Mouse (Mus musculus) hindbrain, embryonic 10.5 days (tissue): ENCODE data around the gene Plekhg3. TPM values are rescaled to one million over a fixed set of nuclear protein-coding genes. Genes with fewer than 3 reads are reported as not detected.
A peak's percentile ranks its signal among the peaks of the same experiment; 100 is the strongest.

ENCODE experiments used
- DNase-seq: peaks from one replicate; pipeline ENCODE4 v3.0.0-alpha.2; 2017; ENCODE audit warnings: low spot score
- H3K27ac ChIP-seq: fragments of 300-500 bp; sonication (generic); 2 replicates; pipeline ENCODE4 v1.5.1; 2016; ENCODE audit warnings: mild to moderate bottlenecking, moderate library complexity
- H3K27me3 ChIP-seq: fragments of 300-500 bp; sonication (generic); 2 replicates; pipeline ENCODE4 v1.6.1; 2016; ENCODE audit warnings: mild to moderate bottlenecking; ENCODE audit not compliant: poor library complexity, insufficient read depth, severe bottlenecking
- H3K36me3 ChIP-seq: fragments of 300-500 bp; sonication (generic); 2 replicates; pipeline ENCODE4 v1.6.1; 2016; ENCODE audit warnings: mild to moderate bottlenecking, moderate library complexity
- H3K4me1 ChIP-seq: fragments of 300-500 bp; sonication (generic); replicated peaks from 2 replicates; pipeline ENCODE4 v1.6.1; 2016; ENCODE audit warnings: mild to moderate bottlenecking
- H3K4me3 ChIP-seq: fragments of 300-500 bp; sonication (generic); 2 replicates; pipeline ENCODE4 v1.5.1; 2016; ENCODE audit warnings: mild to moderate bottlenecking, moderate library complexity
- H3K9me3 ChIP-seq: fragments of 300-500 bp; sonication (generic); 2 replicates; pipeline ENCODE4 v1.6.1; 2016; ENCODE audit warnings: mild to moderate bottlenecking, moderate library complexity
- WGBS: fragments of 180-500 bp; shearing (Covaris S2); methylation state at CpG from one replicate; pipeline ENCODE4 v1.1.7; 2016; 5-methylcytosine and 5-hydroxymethylcytosine counted together
- polyA plus RNA-seq: library from polyadenylated mRNA; unstranded; fragments of >200 nt; fragmentation: Nextera tagmentation; extraction: Ambion mirVana; gene quantifications from 2 replicates; pipeline ENCODE4 v1.2.1, GENCODE M21; 2016

The Plekhg3 gene
- polyA plus RNA-seq, 1 experiment from 2014 or later = 2.1 TPM

DNA sequence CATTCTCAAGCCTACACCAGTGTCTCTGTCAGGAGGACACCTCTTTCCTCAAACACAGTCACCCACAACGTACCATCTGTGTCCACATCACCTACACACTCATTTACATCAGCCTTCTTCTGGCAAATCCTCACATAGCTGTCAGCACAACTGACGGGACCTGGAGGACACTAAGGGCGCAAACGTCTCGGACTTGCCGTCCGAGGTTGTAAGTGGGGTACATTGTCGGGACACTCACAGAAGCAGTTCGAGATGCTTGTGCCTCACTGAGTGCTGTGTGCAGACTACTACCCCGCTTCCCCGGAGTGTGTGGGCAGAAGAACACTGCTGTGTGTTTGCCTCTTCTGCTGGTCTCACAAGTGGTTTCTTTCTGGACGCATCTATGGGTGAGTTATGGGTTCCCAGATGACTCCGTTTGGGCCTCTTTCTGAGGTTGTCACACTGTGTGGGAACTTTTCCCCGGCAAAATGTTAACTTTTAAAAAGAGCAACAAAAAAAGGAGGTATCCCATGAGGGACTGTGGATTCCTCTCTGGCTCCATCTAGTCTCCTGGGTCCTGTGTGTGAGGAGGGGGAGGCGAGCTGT, 15.2 kb downstream of the Plekhg3 start:
- no peak for DNase-seq

DNA sequence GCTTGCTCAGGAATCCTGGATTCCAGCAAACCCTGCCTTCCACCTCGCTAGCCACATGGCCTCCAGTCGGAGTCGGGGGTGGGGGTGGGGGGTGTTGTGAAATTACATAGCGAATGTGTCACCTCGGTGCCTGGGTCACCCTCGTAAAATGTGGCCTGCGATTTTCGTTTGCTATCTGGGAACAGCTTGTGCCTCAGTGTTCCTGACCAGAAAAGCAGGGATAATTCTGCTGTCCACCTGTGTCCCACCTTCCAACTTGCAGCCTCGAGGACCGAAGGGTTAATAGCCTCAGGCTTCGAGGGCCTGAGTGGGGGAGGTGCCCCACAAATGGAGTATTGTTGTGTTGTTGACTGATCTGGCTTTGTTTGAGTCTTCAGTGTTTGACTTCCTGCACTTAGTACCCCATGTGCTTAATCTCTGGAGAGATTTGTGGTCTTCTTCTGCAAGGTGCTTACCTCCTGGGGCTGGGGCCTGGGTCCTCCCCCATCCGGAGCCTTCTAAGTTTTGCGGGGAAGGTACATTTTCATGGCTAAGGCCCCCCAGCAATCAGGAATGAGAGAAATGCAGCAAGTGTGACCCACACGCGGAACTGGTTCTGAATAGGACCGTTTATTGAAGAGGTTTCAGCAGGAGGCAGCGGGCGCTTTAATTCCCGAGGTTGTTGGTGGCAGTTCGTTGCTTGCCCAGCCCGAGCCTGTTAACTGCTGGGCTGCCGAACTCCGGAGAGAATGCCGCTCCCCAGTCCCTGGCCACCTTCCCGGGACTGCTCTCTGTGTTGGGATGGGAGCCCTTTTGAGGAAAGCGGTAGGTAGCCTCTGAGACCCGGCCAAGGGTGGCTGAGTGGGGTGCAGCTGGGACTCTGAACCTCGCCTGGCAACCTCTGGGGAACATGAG, 15.9 kb downstream of the Plekhg3 start:
- Histone ChIP-seq H3K27me3 (peaks cover 50% of the 10 kb centered on the region), H3K4me1 (peaks cover 33% of the 10 kb centered on the region), H3K27ac (peak overlapping the region; percentile 79), H3K9me3 (no peaks in the 10 kb centered on the region), H3K4me3 (peak overlapping the region; percentile 39), H3K36me3 (no peaks in the 10 kb centered on the region)
- 6% methylated on average over 28 of the region's 28 CpGs for WGBS
- peak; percentile 40 for DNase-seq

More for the DNA sequence above, 15.2 kb downstream of the Plekhg3 start:
- Histone ChIP-seq H3K4me1 (peaks cover 37% of the 10 kb centered on the region), H3K36me3 (no peaks in the 10 kb centered on the region), H3K27ac (peak overlapping the region; percentile 79), H3K9me3 (no peaks in the 10 kb centered on the region), H3K4me3 (0 out of 2 replicates have a peak overlapping the region, but pooled peaks have one; percentile 39), H3K27me3 (peaks cover 50% of the 10 kb centered on the region)
- 53% methylated on average over 15 of the region's 15 CpGs for WGBS

DNA sequence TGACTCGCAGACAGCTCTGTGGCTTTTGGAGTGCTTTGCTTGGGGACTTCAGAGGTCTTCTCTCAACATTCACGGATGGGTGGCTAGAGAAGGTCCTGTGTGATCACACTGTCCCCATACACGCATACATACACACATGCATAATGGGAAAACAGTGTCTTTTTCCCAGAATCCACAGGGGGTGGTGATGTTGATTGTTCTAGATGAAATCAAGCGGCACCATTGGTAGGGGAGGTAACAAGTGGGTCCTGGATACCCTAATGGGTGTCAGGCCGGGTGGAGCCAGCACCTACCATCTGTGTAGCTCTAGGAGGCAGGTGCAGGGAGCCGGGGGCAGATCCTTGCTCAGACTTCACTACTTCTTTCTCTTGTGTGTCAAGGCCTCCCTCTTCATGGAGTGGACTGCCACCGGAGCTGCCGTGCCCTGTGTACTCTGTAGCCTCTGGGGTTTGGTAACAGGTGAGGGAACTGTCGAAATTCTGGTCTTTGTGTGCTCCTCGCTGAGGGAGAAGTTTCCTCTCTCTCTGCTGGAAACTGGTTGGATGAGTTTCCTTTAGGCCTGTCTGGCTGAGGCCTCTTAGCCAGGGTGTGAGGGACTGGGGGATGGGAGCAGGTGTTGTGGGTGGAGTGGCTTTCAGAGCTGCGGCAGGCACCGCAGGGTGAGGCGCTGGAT, 16.9 kb downstream of the Plekhg3 start:
- 21% methylated on average over 13 of the region's 13 CpGs for WGBS
- peak overlapping the region; percentile 39 for H3K4me3 ChIP-seq

GRCm38 (mm10) chr12:76548082-76548423, 17.4 kb downstream of the Plekhg3 start:
- DNase-seq = no peak
- 27% methylated on average over 7 of the region's 7 CpGs for WGBS
- Histone ChIP-seq H3K36me3 (no peaks in the 10 kb centered on the region), H3K27me3 (peaks cover 50% of the 10 kb centered on the region), H3K27ac (no peak overlapping the region), H3K4me1 (peaks cover 30% of the 10 kb centered on the region), H3K4me3 (peak overlapping the region; percentile 39; the same call in 1 of the 2 replicates), H3K9me3 (no peaks in the 10 kb centered on the region)

More for the DNA sequence above, 16.9 kb downstream of the Plekhg3 start:
- peak overlapping the region; percentile 79 for H3K27ac ChIP-seq
- peaks cover 50% of the 10 kb centered on the region for H3K27me3 ChIP-seq
- no peaks in the 10 kb centered on the region for H3K9me3 ChIP-seq
- no peaks in the 10 kb centered on the region for H3K36me3 ChIP-seq
- DNase-seq = peak; percentile 23
- H3K4me1 ChIP-seq = peaks cover 30% of the 10 kb centered on the region

GRCm38 (mm10) chr12:76549203-76549602, 18.5 kb downstream of the Plekhg3 start:
- H3K27ac ChIP-seq = no peak overlapping the region
- DNase-seq = no peak
- H3K27me3 ChIP-seq = peaks cover 50% of the 10 kb centered on the region
- no peaks in the 10 kb centered on the region for H3K9me3 ChIP-seq
- 70% methylated on average over 3 of the region's 3 CpGs for WGBS
- H3K4me1 ChIP-seq = peaks cover 33% of the 10 kb centered on the region
- H3K36me3 ChIP-seq = no peaks in the 10 kb centered on the region
- no peak overlapping the region for H3K4me3 ChIP-seq

- WGBS = 84% methylated on average over 8 of the region's 8 CpGs
Measured at GRCm38 (mm10) chr12:76552321-76552720, 21.6 kb downstream of the Plekhg3 start.

GRCm38 (mm10) chr12:76552958-76553357, 22.3 kb downstream of the Plekhg3 start:
- 84% methylated on average over 4 of the region's 4 CpGs for WGBS
- peaks cover 19% of the 10 kb centered on the region for H3K4me1 ChIP-seq
- peaks cover 17% of the 10 kb centered on the region for H3K27me3 ChIP-seq
- no peaks in the 10 kb centered on the region for H3K36me3 ChIP-seq
- no peak overlapping the region for H3K27ac ChIP-seq
- no peak overlapping the region for H3K4me3 ChIP-seq
- DNase-seq = no peak
- H3K9me3 ChIP-seq = no peaks in the 10 kb centered on the region

More at GRCm38 (mm10) chr12:76552321-76552720, 21.6 kb downstream of the Plekhg3 start:
- no peak for DNase-seq
- no peak overlapping the region for H3K27ac ChIP-seq
- no peak overlapping the region for H3K4me3 ChIP-seq
- no peaks in the 10 kb centered on the region for H3K36me3 ChIP-seq
- no peaks in the 10 kb centered on the region for H3K9me3 ChIP-seq
- peaks cover 24% of the 10 kb centered on the region for H3K27me3 ChIP-seq
- peaks cover 24% of the 10 kb centered on the region for H3K4me1 ChIP-seq

DNA sequence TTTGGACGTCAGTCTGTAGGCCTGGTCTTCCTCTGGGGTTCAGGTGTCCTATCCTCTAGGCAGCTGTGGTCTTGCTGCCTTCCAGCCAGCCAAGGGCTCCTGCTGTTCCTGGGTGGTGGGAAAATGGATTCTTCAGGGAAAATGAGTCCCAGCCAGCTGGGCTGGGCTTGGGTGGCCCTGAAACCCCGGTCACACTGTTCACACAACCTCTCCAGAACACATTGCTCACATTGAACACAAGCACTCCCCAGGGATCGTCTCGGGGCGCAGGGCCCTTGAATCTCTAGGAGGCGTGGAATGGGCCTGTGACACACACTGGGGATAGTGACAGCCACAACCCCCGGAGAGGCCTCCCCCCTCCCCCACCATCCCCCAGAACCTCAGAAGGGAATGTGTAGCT, 23.2 kb downstream of the Plekhg3 start:
- Histone ChIP-seq H3K27ac (no peak overlapping the region), H3K27me3 (peaks cover 8% of the 10 kb centered on the region; the same call in 1 of the 2 replicates), H3K9me3 (no peaks in the 10 kb centered on the region), H3K4me1 (peaks cover 16% of the 10 kb centered on the region), H3K4me3 (no peak overlapping the region), H3K36me3 (no peaks in the 10 kb centered on the region)
- WGBS = 83% methylated on average over 7 of the region's 7 CpGs
- no peak for DNase-seq

DNA sequence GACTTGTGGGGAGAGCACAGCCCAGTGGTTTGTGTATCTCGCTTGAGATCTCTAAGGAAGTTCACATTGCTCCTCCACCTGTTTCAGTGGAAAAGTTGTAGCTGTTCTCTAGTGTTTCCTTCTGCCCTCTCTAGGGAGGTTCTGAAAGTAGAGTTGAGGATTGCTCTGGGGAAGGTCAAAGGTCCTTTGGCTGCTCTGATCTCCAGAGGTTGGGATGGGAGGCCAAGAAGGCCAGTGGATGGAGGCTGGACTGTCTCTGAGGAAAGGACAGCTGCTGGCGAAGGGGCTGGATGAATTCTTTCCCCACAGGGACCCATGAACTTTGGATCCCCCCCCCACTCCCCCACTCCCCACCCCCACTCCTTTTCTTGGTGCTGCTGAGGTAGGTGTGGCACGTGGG, 23.7 kb downstream of the Plekhg3 start:
- no peaks in the 10 kb centered on the region for H3K9me3 ChIP-seq
- no peak for DNase-seq
- H3K4me3 ChIP-seq = no peak overlapping the region
- peaks cover 16% of the 10 kb centered on the region for H3K4me1 ChIP-seq
- H3K36me3 ChIP-seq = no peaks in the 10 kb centered on the region
- 82% methylated on average over 3 of the region's 3 CpGs for WGBS
- peaks cover 4% of the 10 kb centered on the region; the same call in 1 of the 2 replicates for H3K27me3 ChIP-seq
- H3K27ac ChIP-seq = no peak overlapping the region

- 88% methylated on average over 3 of the region's 3 CpGs for WGBS
- Histone ChIP-seq H3K4me1 (peaks cover 16% of the 10 kb centered on the region), H3K27me3 (no peaks in the 10 kb centered on the region), H3K9me3 (no peaks in the 10 kb centered on the region), H3K4me3 (no peak overlapping the region), H3K27ac (no peak overlapping the region), H3K36me3 (no peaks in the 10 kb centered on the region)
- DNase-seq = no peak
Measured at GRCm38 (mm10) chr12:76554871-76555386, 24.2 kb downstream of the Plekhg3 start.

DNA sequence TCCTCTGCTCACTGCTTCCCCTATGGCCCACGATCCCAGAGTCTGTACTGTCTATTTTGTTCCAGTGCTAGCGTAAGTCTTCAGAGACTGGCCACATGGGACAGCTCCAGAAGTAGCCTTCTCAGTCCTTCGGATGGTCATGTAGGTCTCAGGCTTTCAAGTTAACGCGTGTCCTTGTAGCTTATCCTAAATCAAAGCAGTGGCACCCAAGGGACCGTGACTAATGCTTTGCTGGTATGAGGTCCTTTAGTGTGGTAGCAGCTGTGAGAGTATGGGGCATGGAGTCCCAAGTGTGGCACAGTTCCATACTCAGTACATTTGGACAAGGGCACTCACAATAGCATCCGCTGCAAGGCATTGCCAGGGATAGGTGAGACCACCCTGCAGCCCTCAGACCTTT, 25.5 kb downstream of the Plekhg3 start:
- Histone ChIP-seq H3K9me3 (no peaks in the 10 kb centered on the region), H3K36me3 (peaks cover 7% of the 10 kb centered on the region; the same call in 1 of the 2 replicates), H3K4me1 (peaks cover 16% of the 10 kb centered on the region), H3K4me3 (no peak overlapping the region), H3K27me3 (no peaks in the 10 kb centered on the region), H3K27ac (no peak overlapping the region)
- DNase-seq = no peak
- 80% methylated on average over 7 of the region's 7 CpGs for WGBS

GRCm38 (mm10) chr12:76556745-76557389, 26.2 kb downstream of the Plekhg3 start:
- 23% methylated on average over 6 of the region's 6 CpGs for WGBS
- H3K4me3 ChIP-seq = no peak overlapping the region
- no peaks in the 10 kb centered on the region for H3K9me3 ChIP-seq
- H3K36me3 ChIP-seq = peaks cover 7% of the 10 kb centered on the region; the same call in 1 of the 2 replicates
- no peak for DNase-seq
- H3K27ac ChIP-seq = peak overlapping the region; percentile 50; the same call in 1 of the 2 replicates
- H3K27me3 ChIP-seq = no peaks in the 10 kb centered on the region
- peaks cover 16% of the 10 kb centered on the region for H3K4me1 ChIP-seq
